Mouse (Mus musculus) embryo, embryonic 10 days (tissue): ENCODE measurements around the gene Itgb6.

Experiments
- DNase-seq: peaks from one replicate; pipeline ENCODE4 v3.0.0-alpha.2; 2015; ENCODE audit warnings: low spot score

Gene Itgb6

DNA sequence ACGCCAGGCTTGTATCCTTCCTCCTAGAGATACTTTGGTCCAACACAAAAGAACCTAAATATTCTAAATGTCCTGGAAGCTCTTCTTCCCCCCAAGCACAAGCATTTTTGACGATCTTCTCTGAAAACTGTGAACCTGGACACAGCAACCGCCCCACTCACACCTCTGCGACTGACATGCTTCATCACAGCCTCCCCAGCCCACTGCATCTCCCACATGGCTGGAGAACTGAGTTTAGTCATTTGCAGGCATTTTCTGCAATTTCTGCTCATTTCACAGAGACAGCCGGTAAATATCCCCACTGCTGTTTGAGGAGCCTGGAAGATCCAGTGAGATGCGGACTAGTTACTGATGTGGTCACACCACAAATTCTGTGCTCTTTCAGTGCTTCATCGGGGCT is 107.7 kb downstream of the Itgb6 start:
- DNase-seq = no peak

DNA sequence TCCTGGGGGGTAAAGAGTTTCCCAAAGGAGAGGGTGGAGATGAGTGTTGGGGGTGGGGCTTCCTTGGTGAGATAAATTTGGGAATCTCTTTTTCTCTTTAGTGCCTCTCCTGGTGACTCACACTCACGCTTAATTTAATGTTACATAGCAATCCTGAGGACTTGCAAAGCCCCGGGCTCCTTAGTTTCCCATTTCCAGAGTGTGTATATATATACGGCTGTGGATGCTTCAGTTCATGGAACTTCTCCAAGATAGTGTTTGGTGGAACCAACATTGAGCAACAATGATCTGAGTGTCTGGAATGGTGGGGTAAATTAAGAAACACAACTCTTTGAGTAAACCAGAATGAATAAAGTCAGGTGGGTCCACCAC is 108.6 kb downstream of the Itgb6 start:
- DNase-seq = no peak

GRCm38 (mm10) chr2:60612906-60613856 is 109.3 kb downstream of the Itgb6 start:
- DNase-seq = no peak

DNA sequence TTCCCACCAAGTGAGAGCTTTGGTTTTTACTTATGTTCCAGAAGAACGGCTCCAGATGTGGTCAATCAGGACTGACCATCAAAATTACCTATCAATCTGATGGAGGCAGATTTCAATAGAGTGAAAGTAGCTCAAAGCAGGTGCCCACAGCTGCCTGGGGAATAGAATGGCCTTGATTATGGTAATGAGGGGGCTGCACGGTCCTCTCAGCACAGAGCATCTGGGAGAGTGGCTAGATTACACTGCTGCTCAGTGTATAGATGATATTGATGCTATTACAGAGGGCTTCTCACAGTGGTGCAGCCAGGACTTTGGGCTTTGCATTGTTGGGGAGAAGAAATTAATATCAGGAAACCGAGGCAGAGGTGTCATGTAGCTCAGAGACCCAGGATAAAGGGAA is 110.8 kb downstream of the Itgb6 start:
- no peak for DNase-seq

- no peak for DNase-seq
These were observed 112.8 kb downstream of the Itgb6 start for GRCm38 (mm10) chr2:60609436-60610199.

GRCm38 (mm10) chr2:60607980-60608379 is 114.5 kb downstream of the Itgb6 start:
- DNase-seq = peak; percentile 31

GRCm38 (mm10) chr2:60601326-60601725 is 121.1 kb downstream of the Itgb6 start:
- no peak for DNase-seq

DNA sequence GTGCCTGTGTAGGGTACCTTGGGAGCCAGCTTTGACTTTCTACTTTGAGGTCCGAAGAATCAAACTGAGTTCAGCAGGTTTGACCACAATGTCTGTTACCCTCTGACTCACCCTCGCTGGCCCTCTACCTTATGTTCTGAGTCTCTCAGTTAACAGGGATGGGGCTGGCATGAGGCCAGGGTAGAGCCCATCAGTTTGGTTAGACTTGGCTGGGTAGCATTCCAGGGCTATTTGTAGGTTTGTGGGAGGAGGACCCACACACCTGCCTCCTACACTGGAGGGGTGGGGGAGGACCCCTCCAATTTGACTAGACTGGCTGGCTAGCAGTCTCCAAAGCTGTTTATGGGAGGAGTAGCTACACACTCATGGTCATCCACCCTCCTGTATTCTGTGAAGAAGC is 121.6 kb downstream of the Itgb6 start:
- DNase-seq = no peak

DNA sequence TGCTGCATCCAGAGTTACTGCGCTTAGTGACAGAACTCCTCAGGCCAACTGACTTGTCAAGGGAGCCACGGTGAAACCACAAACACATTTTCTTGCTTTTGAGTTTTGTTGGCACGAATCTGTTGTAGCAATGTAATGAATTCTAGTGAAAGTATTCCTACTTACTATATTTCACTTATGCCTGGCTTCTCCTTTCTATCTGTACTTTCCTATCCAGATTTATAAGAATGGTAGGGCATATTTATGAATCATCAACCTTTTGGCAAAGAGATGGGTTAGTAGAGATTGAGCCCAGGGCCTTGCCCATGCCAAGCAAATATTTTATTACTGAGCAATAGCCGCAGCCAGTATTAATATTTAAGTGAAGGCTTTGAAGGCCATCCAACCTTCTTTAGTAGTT is 139.0 kb downstream of the Itgb6 start:
- no peak for DNase-seq

DNA sequence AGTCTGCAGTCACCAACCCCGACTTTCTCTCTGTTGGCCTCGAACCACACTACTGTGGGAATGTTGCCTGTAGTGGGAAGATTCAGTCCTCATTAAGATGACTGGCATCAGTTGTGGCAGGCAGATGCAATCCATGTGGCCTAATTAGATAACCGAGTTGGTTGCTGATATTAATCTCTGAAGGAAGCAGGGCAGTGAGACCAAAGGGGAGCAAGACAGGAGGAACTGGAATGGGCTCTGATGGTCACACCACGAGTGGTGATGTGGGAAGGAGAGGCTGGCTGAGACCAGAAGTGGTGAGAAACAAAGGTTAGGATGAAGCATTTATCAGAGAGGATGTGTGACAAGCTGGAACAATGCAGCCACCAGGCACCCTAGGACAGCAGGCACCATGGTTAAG is 167.9 kb downstream of the Itgb6 start:
- no peak for DNase-seq

- DNase-seq = peak; percentile 79
These were observed 169.4 kb downstream of the Itgb6 start, which contains the start of gene Pla2r1 for GRCm38 (mm10) chr2:60552902-60553682. TSS of gene Pla2r1 (minus strand) at chr2:60553308.

DNA sequence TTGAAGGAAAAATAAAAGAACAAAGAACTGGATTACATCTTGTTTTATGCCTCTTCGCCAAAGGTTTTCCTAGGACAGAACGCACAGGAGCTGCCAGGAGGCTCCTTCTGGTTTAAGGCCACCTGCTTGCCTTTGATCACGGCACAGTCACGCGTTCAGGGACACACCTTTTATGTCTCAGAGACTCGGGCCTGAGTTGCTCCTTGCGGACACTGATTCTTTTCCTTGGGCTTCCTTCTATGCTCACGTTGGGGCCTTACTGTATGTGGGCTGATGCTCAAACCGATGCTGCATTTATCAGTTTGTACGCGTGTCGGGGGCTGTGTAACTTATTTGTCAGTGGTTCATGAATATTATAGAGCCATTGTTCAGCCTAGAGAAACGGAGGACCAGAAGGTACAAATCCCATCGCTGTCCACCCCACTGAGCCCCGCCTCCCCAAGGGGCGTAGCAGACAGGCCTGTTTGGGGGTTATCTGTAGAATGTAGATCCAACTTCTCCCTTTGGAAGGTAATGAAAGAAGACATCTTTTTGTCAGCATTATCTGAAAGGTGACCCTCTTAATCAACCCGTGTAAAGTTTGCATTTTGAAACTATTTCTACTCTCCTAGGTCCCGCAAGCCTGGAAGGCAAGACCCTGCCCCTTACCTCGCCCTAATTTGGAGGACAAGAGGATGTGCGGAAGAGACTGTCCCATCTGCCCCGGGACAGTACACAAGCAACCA is 170.1 kb downstream of the Itgb6 start:
- no peak for DNase-seq

- no peak for DNase-seq
These were observed 170.8 kb downstream of the Itgb6 start for GRCm38 (mm10) chr2:60551673-60552072.

DNA sequence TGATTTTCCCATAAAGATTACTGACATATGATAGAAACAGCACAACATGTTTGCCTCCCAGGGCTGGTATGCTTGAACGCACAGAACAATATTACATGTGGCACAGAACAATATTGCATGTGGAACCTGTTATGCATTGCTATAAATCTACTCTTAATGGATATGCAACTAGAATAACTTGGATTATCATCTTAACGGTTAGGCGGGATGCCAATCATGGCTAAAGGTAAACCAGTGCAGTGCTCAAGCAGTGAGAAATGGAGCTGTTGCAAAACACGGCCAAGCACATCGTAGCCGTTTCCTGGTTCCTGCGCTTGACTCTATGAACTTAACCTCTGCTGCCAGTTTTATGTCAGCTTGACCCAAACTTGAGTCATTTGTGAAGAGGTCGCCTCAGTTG is 171.9 kb downstream of the Itgb6 start:
- DNase-seq = no peak

- no peak for DNase-seq
These were observed 172.6 kb downstream of the Itgb6 start for GRCm38 (mm10) chr2:60549851-60550250.
